Mouse (Mus musculus) Patski (cell line): Measurements from ENCODE around the gene Ptpn3. TPM values are rescaled to one million over a fixed set of nuclear protein-coding genes. Genes with fewer than 3 reads are reported as not detected.
"Not testable (repeated sequence)": the region's sequence is repeated elsewhere in the genome, so short reads cannot be mapped to it uniquely, and the experiment has no call there.

ENCODE experiments used
- ATAC-seq: fragments of 100-300 bp; one replicate; pipeline ENCODE4 v1.8.0; 2021
- CTCF ChIA-PET: fragments of 350-600 bp; sonication (Branson Sonifier 250); formaldehyde crosslinking; loops from one replicate; lab custom pipeline; 2022; ENCODE audit warnings: inconsistent platforms; lab: Charles Lee
- POLR2A ChIA-PET: fragments of 350-600 bp; sonication (Branson Sonifier 250); formaldehyde crosslinking; loops from one replicate; lab custom pipeline; 2022; ENCODE audit warnings: antibody characterized with exemption, inconsistent platforms; lab: Charles Lee
- DNase-seq: peaks from one replicate; pipeline ENCODE4 v3.0.0-alpha.2; 2011; ENCODE audit warnings: low read depth, low spot score
- H3K27me3 ChIP-seq: fragments of 371-371 bp; one replicate; pipeline ENCODE4 v1.5.1; 2021
- CTCF ChIP-seq: fragments of 100-300 bp; IDR thresholded peaks from one replicate; pipeline ENCODE4 v1.5.1; 2021
- in situ Hi-C: fragments of 300-500 bp; cut with MboI; formaldehyde crosslinking; loops from 3 replicates; pipeline ENCODE4 v1.11.1; 2018; ENCODE audit warnings: low pct_unique_long_range_greater_than_20kb, mixed read lengths
- polyA plus RNA-seq: library from polyadenylated mRNA; unstranded; gene quantifications from one replicate; pipeline ENCODE4 v1.2.3, GENCODE M21; 2021

Ptpn3 gene
- polyA plus RNA-seq, 1 experiment from 2014 or later, result 27.5 TPM

- no peak for ATAC-seq
- ChIA-PET POLR2A (no interaction called here), CTCF (interaction anchor here (1.3 to 1.5 kb wide), 2 partner anchors 9 to 11 kb away, joined by 3 read pairs; no protein-coding TSS in a partner anchor)
- in situ Hi-C loops, result no loop called here
- DNase-seq, result no peak
- H3K27me3 ChIP-seq, result no peaks in the 10 kb centered on the region
- TF ChIP-seq CTCF, result no peak
Observed at GRCm38 (mm10) chr4:57204780-57205179, 96.9 kb downstream of the Ptpn3 start.

- H3K27me3 ChIP-seq, result no peaks in the 10 kb centered on the region
- in situ Hi-C loops, result no loop called here
- ChIA-PET POLR2A (interaction anchor here (0.7 to 0.9 kb wide), 2 partner anchors 11 to 43 kb away, joined by 3 read pairs; no protein-coding TSS in a partner anchor), CTCF (interaction anchor here (0.6 kb wide), 1 partner anchor 119 kb away, joined by 3 read pairs; no protein-coding TSS in a partner anchor)
- no peak for TF ChIP-seq CTCF
- DNase-seq (no peak), ATAC-seq (no peak)
Observed at GRCm38 (mm10) chr4:57202660-57203361, 98.8 kb downstream of the Ptpn3 start.

- in situ Hi-C loops, result no loop called here
- no peaks in the 10 kb centered on the region for H3K27me3 ChIP-seq
- ATAC-seq, result no peak
- CTCF ChIA-PET, result no interaction called here
- DNase-seq, result no peak
- POLR2A ChIA-PET, result interaction anchor here (0.7 to 0.9 kb wide), 2 partner anchors 12 to 16 kb away, joined by 3 read pairs; no protein-coding TSS in a partner anchor
- TF ChIP-seq CTCF, result no peak
Observed at GRCm38 (mm10) chr4:57202132-57202531, 99.5 kb downstream of the Ptpn3 start.

GRCm38 (mm10) chr4:57200661-57201060 is 101.0 kb downstream of the Ptpn3 start:
- no peak for ATAC-seq
- ChIA-PET POLR2A (no interaction called here), CTCF (no interaction called here)
- in situ Hi-C loops, result no loop called here
- DNase-seq, result peak; percentile 15
- no peaks in the 10 kb centered on the region for H3K27me3 ChIP-seq
- TF ChIP-seq CTCF, result no peak

- DNase-seq, H3K27me3 ChIP-seq, CTCF ChIA-PET, in situ Hi-C loops, POLR2A ChIA-PET, ATAC-seq: not testable (repeated sequence)
Observed at GRCm38 (mm10) chr4:57198666-57199393, 102.8 kb downstream of the Ptpn3 start.

GRCm38 (mm10) chr4:57191543-57192283 is 109.9 kb downstream of the Ptpn3 start:
- in situ Hi-C loops, result no loop called here
- ChIA-PET CTCF (no interaction called here), POLR2A (interaction anchor here (0.5 kb wide), 1 partner anchor 347 kb away, joined by 3 read pairs; no protein-coding TSS in a partner anchor)
- no peak for DNase-seq
- no peak for TF ChIP-seq CTCF
- H3K27me3 ChIP-seq, result no peaks in the 10 kb centered on the region
- no peak for ATAC-seq

- ChIA-PET CTCF (no interaction called here), POLR2A (interaction anchor here (0.6 kb wide), 1 partner anchor 527 kb away, joined by 5 read pairs; no protein-coding TSS in a partner anchor)
- no peak for TF ChIP-seq CTCF
- ATAC-seq (no peak), DNase-seq (no peak)
- in situ Hi-C loops, result no loop called here
- no peaks in the 10 kb centered on the region for H3K27me3 ChIP-seq
Observed at GRCm38 (mm10) chr4:57189881-57190280, 111.8 kb downstream of the Ptpn3 start.

- ATAC-seq, result no peak
- TF ChIP-seq CTCF, result no peak
- no peak for DNase-seq
- ChIA-PET CTCF (interaction anchor here (0.6 to 1.2 kb wide), 2 partner anchors 14 to 28 kb away, joined by 3 read pairs; no protein-coding TSS in a partner anchor), POLR2A (interaction anchor here (0.8 kb wide), 1 partner anchor 16 kb away, joined by 3 read pairs; no protein-coding TSS in a partner anchor)
- in situ Hi-C loops, result no loop called here
- no peaks in the 10 kb centered on the region for H3K27me3 ChIP-seq
Observed at GRCm38 (mm10) chr4:57186035-57186434, 115.6 kb downstream of the Ptpn3 start.

- in situ Hi-C loops, result no loop called here
- no peak for TF ChIP-seq CTCF
- H3K27me3 ChIP-seq, result no peaks in the 10 kb centered on the region
- ChIA-PET CTCF (interaction anchor here (0.6 to 1.2 kb wide), 2 partner anchors 14 to 28 kb away, joined by 3 read pairs; no protein-coding TSS in a partner anchor), POLR2A (interaction anchor here (0.8 kb wide), 1 partner anchor 17 kb away, joined by 3 read pairs; no protein-coding TSS in a partner anchor)
- no peak for ATAC-seq
- no peak for DNase-seq
Observed at GRCm38 (mm10) chr4:57185462-57185861, 116.2 kb downstream of the Ptpn3 start.

GRCm38 (mm10) chr4:57183493-57183892 is 118.1 kb downstream of the Ptpn3 start:
- H3K27me3 ChIP-seq, result no peaks in the 10 kb centered on the region
- ATAC-seq (no peak), DNase-seq (no peak)
- no peak for TF ChIP-seq CTCF
- POLR2A ChIA-PET, result interaction anchor here (1.0 kb wide), 2 partner anchors 9 to 111 kb away, joined by 3 to 4 read pairs; no protein-coding TSS in a partner anchor
- CTCF ChIA-PET, result no interaction called here
- in situ Hi-C loops, result no loop called here
